Comparison of ENCODE assay signal across 8 mouse cellular contexts in the genomic region with DNA sequence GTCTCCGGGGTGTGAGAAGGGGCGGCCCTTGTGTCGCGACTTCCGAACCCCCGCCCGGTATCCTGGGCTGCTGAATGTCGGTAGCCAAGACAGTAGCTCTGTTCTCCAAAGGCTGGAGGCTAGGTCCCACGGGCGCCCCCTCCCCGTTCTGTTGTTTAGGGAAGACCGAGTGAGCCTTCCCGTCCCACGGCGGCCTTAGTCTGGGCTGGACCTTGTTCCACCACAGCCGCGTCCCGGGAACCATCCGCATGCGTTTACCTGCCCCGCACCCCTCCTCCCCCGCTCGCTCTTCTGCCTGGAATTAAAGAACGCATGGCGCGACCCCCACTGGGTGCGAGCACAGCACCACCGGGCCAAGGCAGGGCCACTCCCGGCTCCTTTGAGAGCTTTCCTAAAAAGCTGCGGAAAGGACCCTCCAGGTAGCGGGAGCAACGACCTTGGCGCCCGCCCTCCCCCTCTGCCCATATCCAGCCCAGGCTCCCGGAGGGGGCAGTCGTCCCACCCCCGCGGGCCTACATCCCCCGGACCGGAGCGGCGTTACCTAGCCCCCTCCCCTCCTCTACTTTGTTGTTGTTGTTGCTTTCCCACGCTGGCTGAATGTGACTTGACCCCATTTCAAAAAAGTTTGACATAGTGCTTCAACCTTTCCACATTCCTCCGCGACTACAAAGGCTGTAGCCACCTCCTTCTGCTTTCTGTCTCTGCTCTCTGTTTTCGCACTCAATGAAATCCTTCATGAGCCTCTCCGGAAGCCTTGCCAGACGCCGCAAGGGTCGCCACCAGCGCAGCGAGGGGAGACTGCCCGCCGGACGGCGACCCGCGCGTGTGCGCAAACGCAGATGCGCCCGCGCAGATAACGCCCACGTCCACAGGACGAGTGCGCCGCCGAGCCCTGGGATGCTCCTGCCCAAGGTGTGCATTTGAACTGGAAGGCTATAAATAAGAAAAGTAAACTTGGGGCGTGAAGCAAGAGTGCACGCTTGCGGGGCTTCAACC.
DNase-seq lines count a peak whose midpoint lies in the region; ATAC-seq and TF ChIP-seq lines count a peak whose summit lies in the region.

No protein-coding gene starts in this region.

- no peak for ATAC-seq in CD4-positive, CD25-positive, alpha-beta regulatory T cell, adult 4 months
- 0 out of 2 replicates have a peak, but pooled peaks have one; percentile 30 for ATAC-seq in limb, embryonic 15.5 days (ENCODE audit: insufficient number of reproducible peaks, low FRiP score, low TSS enrichment, low read depth)

- H3K4me1 ChIP-seq in testis, adult 2 months (ENCODE audit: control insufficient read depth, insufficient read depth, low read length), result peaks cover 11% of the 10 kb centered on the region
- H3K4me1 ChIP-seq in limb, embryonic 15.5 days, result peaks cover 24% of the 10 kb centered on the region

- no peaks in the 10 kb centered on the region for H3K27me3 ChIP-seq in testis, adult 2 months (ENCODE audit: control insufficient read depth, insufficient read depth, low read length)
- H3K27me3 ChIP-seq in limb, embryonic 15.5 days, result peaks cover 37% of the 10 kb centered on the region

- H3K9me3 ChIP-seq in limb, embryonic 15.5 days, result no peaks in the 10 kb centered on the region

- H3K4me3 ChIP-seq in testis, adult 2 months (ENCODE audit: control insufficient read depth, low read depth, low read length), result peak overlapping the region; percentile 17
- peak overlapping the region; percentile 58 for H3K4me3 ChIP-seq in limb, embryonic 15.5 days

- no peak overlapping the region for H3K9ac ChIP-seq in limb, embryonic 15.5 days

- DNase-seq in CD4-positive, CD25-positive, alpha-beta regulatory T cell, adult 2 months (ENCODE audit: low read depth, low spot score), result peak; percentile 5
- no peak for DNase-seq in testis, postnatal 14 days (ENCODE audit: low spot score)
- peak; percentile 11 for DNase-seq in heart, postnatal 4 days
- DNase-seq in retina, postnatal 1 day, result peak; percentile 59
- DNase-seq in T-cell, adult 2 months (ENCODE audit: low spot score), result no peak

- under 1% methylated on average over 72 of the region's 73 CpGs for WGBS in limb, embryonic 15.5 days

- no peak for TF ChIP-seq POLR2A in testis, adult 2 months (IDR thresholded peaks at IDR 0.05; ENCODE audit: control insufficient read depth, low read depth, low read length)

- no peak overlapping the region for H3K27ac ChIP-seq in testis, adult 2 months (ENCODE audit: control insufficient read depth, insufficient read depth, low read depth, low read length)
- no peak overlapping the region for H3K27ac ChIP-seq in limb, embryonic 15.5 days

- peak overlapping the region; percentile 99 for H3K4me2 ChIP-seq in limb, embryonic 15.5 days

- TF ChIP-seq CTCF in testis, adult 2 months (IDR thresholded peaks at IDR 0.05; ENCODE audit: control insufficient read depth, insufficient read depth, insufficient replicate concordance, low read depth, low read length), result no peak

- H3K36me3 ChIP-seq in testis, adult 2 months (ENCODE audit: control insufficient read depth, insufficient read depth, low read length), result no peaks in the 10 kb centered on the region
- H3K36me3 ChIP-seq in limb, embryonic 15.5 days, result no peaks in the 10 kb centered on the region

Comparison
In these comparisons a context has a peak if more than half of its experiments do, and no peak if none do; other contexts are left out.
1. DNase-seq: peak in CD4-positive, CD25-positive, alpha-beta regulatory T cell, adult 2 months (single experiment), heart, postnatal 4 days (single experiment) and retina, postnatal 1 day (single experiment); none in testis, postnatal 14 days (single experiment) and T-cell, adult 2 months (single experiment).